Mouse (Mus musculus) brain, embryonic 14.5 days (tissue): ENCODE results near the gene Luzp1. TPM values are rescaled to one million over a fixed set of nuclear protein-coding genes. Genes with fewer than 3 reads are reported as not detected.

ENCODE experiments used
- DNase-seq: peaks from one replicate; pipeline ENCODE4 v3.0.0-alpha.2; 2011; ENCODE audit warnings: low read depth
- CTCF ChIP-seq: fragments of 200-500 bp; IDR thresholded peaks from 2 replicates; pipeline ENCODE4 v1.5.1; 2012; ENCODE audit warnings: inconsistent platforms, mild to moderate bottlenecking, moderate library complexity, borderline replicate concordance; ENCODE audit not compliant: insufficient read depth, insufficient read length; ENCODE audit errors: extremely low read depth
- POLR2A ChIP-seq: fragments of 200-500 bp; IDR thresholded peaks from 2 replicates; pipeline ENCODE4 v1.6.1; 2012; ENCODE audit warnings: mild to moderate bottlenecking, inconsistent platforms, borderline replicate concordance; ENCODE audit not compliant: poor library complexity, insufficient read depth, insufficient read length, severe bottlenecking; ENCODE audit errors: extremely low read depth
- polyA plus RNA-seq: library from polyadenylated mRNA; depleted of rRNA; stranded (reverse); fragments of >200 nt; gene quantifications from 2 replicates; pipeline ENCODE4 v1.2.3, GENCODE M21; 2012; rRNA removed

Luzp1 gene
- polyA plus RNA-seq, 1 experiment: 15.0 TPM

DNA sequence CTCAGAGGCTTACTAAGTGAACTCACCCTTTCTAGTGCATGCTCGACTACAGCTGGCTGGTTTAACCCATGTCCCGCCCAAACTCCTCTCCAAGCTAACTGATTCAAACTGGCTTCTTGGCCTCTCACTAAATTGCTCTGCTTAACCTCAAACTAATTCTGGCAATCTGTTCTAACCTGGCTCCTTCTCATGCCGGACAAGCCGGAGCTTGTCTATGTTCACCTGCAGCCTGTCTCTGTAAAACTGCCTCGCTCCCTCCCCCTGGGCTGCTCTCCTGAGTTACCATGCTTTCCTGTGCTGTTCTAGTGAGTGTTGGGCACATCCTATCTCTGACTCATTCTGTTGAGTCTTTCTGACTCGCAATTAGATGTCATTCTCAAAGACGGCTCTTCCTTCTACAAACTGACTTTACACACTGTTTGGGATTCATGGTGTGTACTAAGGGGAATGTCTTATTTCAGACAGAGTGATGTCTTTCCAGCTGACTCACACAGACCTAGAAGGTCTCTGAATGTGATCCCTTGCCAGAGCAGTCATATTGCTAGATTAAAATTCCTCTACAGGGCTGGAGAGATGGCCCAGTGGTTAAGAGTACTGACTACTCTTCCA lies 128.8 kb downstream of the Luzp1 start:
- TF ChIP-seq CTCF: no peak
- TF ChIP-seq POLR2A: no peak
- no peak for DNase-seq

DNA sequence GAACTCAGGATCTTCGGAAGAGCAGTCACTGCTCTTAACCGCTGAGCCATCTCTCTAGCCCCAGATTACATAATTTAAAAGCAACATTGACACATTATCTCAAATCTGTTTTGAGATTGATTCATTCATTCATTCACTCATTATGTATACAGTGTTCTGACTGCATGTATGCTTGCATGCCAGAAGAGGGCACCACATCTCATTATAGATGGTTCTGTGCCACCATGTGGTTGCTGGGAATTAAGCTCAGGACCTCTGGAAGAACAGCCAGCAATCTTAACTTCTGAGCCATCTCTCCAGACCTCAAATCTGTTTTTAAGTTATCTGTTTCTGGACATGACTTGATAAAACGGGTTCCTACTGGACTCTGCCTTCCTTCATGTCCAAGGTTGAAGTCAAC lies 130.3 kb downstream of the Luzp1 start:
- TF ChIP-seq POLR2A (no peak), CTCF (no peak)
- no peak for DNase-seq

DNA sequence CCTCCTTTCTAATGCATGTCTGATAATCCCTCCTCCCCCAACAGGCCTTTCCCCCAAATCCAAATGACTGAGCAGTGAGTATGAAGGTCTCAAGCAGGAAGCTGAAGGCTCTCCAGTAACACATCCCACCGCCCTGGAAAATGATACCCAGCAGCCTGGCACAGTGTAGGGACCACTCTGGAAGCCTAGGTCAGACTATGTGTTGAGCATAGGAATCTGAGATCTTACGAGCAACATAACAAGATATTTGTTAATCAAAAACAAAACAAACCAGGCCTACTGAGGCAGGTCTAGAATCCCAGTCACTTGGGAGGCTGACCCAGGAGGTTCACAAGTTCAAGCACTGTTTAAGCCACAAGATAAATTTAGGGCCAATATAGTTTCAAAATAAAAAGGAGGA lies 131.0 kb downstream of the Luzp1 start:
- no peak for DNase-seq
- TF ChIP-seq CTCF (no peak), POLR2A (no peak)

DNA sequence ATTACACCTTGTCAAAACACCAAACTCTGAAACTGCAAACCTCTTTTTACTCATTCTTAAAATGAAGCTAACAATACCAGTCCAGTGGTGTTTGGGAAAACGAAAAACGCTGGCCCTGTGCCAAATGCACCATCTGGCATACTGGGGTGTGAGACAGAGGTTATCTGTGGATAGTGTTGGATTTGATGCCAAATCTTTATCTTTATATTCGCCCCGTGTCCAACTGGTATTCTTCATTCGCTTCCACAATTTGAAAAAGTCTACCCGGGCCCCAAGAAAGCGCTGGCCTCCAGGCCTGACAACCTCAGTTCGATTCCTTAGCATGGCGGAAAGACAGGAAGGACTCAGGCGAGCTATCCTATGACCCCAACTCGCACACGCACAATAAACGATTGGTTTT lies 131.9 kb downstream of the Luzp1 start:
- peak; percentile 86 for DNase-seq
- TF ChIP-seq CTCF: no peak
- TF ChIP-seq POLR2A: no peak

DNA sequence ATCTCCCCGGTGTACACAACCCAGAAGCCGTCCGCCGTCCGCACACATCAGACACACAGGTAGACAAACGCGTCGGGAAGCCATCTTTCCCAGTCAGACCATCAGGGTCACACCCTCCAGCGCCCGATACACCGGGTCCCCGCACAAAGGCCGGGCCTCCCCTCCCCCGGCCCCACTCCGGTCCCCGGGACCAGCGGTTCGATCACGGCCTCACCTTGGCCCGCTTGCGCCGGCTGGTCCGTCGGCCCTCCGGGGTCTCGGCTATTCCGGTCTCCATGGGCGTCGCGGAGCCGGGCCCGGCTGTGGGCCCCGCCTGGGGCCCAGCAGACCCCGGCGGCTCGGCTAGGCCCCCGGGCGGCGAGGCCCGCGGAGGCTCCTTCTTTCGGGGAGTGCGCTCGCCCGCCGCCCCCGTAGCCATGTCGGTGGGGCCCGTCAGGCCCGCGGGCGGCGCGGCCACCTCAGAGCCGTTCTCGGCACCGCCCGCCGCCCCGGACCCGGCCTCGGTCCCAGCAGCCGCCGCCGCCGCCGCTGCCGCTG lies 132.5 kb downstream of the Luzp1 start:
- peak; percentile 64 for DNase-seq
- TF ChIP-seq CTCF: no peak
- 0 out of 2 replicates have a peak, but pooled peaks have one; percentile 9 for TF ChIP-seq POLR2A

DNA sequence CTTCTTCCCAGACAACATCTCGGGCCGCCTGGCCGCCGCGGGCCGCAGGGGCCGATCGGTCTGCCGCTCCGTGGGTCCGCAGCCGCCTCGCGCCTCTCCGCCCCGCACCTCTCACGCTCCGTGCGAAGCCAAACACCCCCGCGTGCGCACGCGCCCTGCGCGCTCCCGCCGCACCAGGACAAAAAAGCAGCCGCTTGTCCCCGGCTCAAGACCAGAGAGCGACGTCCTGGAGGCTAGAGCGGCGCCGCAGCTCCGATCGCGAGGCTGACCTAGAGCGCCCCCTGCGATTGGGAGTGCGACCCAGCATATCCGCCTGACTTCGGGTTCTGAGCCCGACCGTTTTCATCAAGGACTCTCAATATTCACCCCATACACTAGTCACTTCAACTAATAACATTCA lies 133.0 kb downstream of the Luzp1 start, which contains the start of gene Kdm1a:
Kdm1a (minus strand) TSS at position 156 of the 400 bp plus-strand sequence.
- TF ChIP-seq POLR2A (peak; percentile 98), CTCF (peak; percentile 96)
- DNase-seq: peak; percentile 99

Other genes starting within 250 kb of the Luzp1 start
- 0.38 and 0.98 TPM in 2 replicates for gene Tcea3, start 222.0 kb upstream of the Luzp1 start, polyA plus RNA-seq
- gene Zfp46, start 185.1 kb upstream of the Luzp1 start, polyA plus RNA-seq: 58.3 and 69.5 TPM in 2 replicates
- 138 and 148 TPM in 2 replicates for gene Hnrnpr, start 158.8 kb upstream of the Luzp1 start, polyA plus RNA-seq
- gene Htr1d, start 46.2 kb upstream of the Luzp1 start, polyA plus RNA-seq: 0.15 and 0.45 TPM in 2 replicates
- gene 6030445D17Rik, start 7.5 kb upstream of the Luzp1 start, polyA plus RNA-seq: 0.16 and 0.18 TPM in 2 replicates
- 203 TPM in 2 replicates for gene Kdm1a, start 133.0 kb downstream of the Luzp1 start, polyA plus RNA-seq
- gene Tex46, start 140.7 kb downstream of the Luzp1 start, polyA plus RNA-seq: not detected in 2 replicates
- gene Lactbl1, start 152.9 kb downstream of the Luzp1 start, polyA plus RNA-seq: 0.06 and 0.08 TPM in 2 replicates